Mouse (Mus musculus) ES-E14 (cell line): ENCODE data around the gene Plcg2. TPM values are rescaled to one million over a fixed set of nuclear protein-coding genes. Genes with fewer than 3 reads are reported as not detected.

ENCODE experiments used
- DNase-seq: peaks from one replicate; pipeline ENCODE4 v3.0.0-alpha.2; 2013; ENCODE audit warnings: low read depth, low spot score
- H3K27ac ChIP-seq: 2 replicates; pipeline ENCODE4 v1.5.1; 2012; ENCODE audit warnings: low read depth, mild to moderate bottlenecking, low read length, moderate library complexity, mixed read lengths; ENCODE audit not compliant: poor library complexity, insufficient read depth, severe bottlenecking
- H3K36me3 ChIP-seq: 2 replicates; pipeline ENCODE4 v1.6.1; 2012; ENCODE audit warnings: mild to moderate bottlenecking, low read length, moderate library complexity, mixed read lengths; ENCODE audit not compliant: control insufficient read depth, poor library complexity, insufficient read depth, severe bottlenecking
- H3K4me1 ChIP-seq, 2 experiments: fragments of 150-350 bp in 1 of 2; sonication (generic) in 1 of 2; 2 replicates each; pipeline ENCODE4 v1.6.1; 2012; ENCODE audit warnings: low read length in 2 of 2, mild to moderate bottlenecking in 1 of 2, mixed read lengths in 1 of 2; ENCODE audit not compliant: control insufficient read depth in 2 of 2, insufficient read depth in 2 of 2, poor library complexity in 1 of 2
- H3K4me3 ChIP-seq, 2 experiments: fragments of 150-350 bp in 1 of 2; sonication (generic) in 1 of 2; 2 replicates each; pipeline ENCODE4 v1.5.1; 2012; ENCODE audit warnings: low read length in 2 of 2, low read depth in 1 of 2, mild to moderate bottlenecking in 1 of 2, mixed read lengths in 1 of 2; ENCODE audit not compliant: insufficient read depth in 1 of 2, poor library complexity in 1 of 2, severe bottlenecking in 1 of 2
- H3K9ac ChIP-seq: 2 replicates; pipeline ENCODE4 v1.6.1; 2012; ENCODE audit warnings: low read depth, mild to moderate bottlenecking, low read length, mixed read lengths; ENCODE audit not compliant: poor library complexity, insufficient read depth, severe bottlenecking
- H3K9me3 ChIP-seq: fragments of 150-350 bp; sonication (generic); 2 replicates; pipeline ENCODE4 v1.6.1; 2012; ENCODE audit warnings: low read depth, mild to moderate bottlenecking, low read length; ENCODE audit not compliant: control insufficient read depth, insufficient read depth
- CHD2 ChIP-seq: IDR thresholded peaks from 2 replicates; pipeline ENCODE4 v1.6.1; 2014; ENCODE audit warnings: mild to moderate bottlenecking, low read depth, low read length, inconsistent platforms
- HCFC1 ChIP-seq: IDR thresholded peaks from 2 replicates; pipeline ENCODE4 v1.6.1; 2012; ENCODE audit warnings: low read length, inconsistent platforms, borderline replicate concordance; ENCODE audit not compliant: insufficient read depth
- MAFK ChIP-seq: IDR thresholded peaks from 2 replicates; pipeline ENCODE4 v1.6.1; 2014; ENCODE audit warnings: mild to moderate bottlenecking, low read depth, low read length, inconsistent platforms; ENCODE audit not compliant: insufficient read depth
- ZC3H11A ChIP-seq: IDR thresholded peaks from 2 replicates; pipeline ENCODE4 v1.6.1; 2012; ENCODE audit warnings: low read depth, mild to moderate bottlenecking, inconsistent platforms, low read length, borderline replicate concordance
- ZNF384 ChIP-seq: IDR thresholded peaks from 2 replicates; pipeline ENCODE4 v1.6.1; 2012; ENCODE audit warnings: low read depth, low read length, inconsistent platforms
- in situ Hi-C, 2 experiments: fragments of 600-800 bp; cut with MboI; formaldehyde crosslinking; loops; one replicate each; pipeline ENCODE4 v1.15.1; 2025; ENCODE audit warnings: low sequenced_read_pairs in 2 of 2, inconsistent platforms in 1 of 2; ENCODE audit not compliant: unreplicated experiment in 2 of 2
- total RNA-seq: library from RNA; depleted of rRNA; stranded (reverse); fragments of 300-350 nt; gene quantifications from 2 replicates; pipeline ENCODE4 v1.2.3, GENCODE M21; 2012

Plcg2 gene
- total RNA-seq, 1 experiment = 32.4 TPM

- Histone ChIP-seq H3K4me1 (no peaks in the 10 kb centered on the region), H3K27ac (no peak overlapping the region), H3K9ac (no peak overlapping the region), H3K36me3 (no peaks in the 10 kb centered on the region), H3K9me3 (no peaks in the 10 kb centered on the region), H3K4me3 (no peak overlapping the region)
- DNase-seq = no peak
- TF ChIP-seq ZC3H11A (no peak), HCFC1 (no peak), CHD2 (no peak)
- in situ Hi-C loops = loop anchor here in 1 of 2 experiments (10.0 kb wide), 1 partner anchor 253 kb away; no protein-coding TSS in a partner anchor
Observed at GRCm38 (mm10) chr8:117478082-117478481, 20.0 kb upstream of the Plcg2 start.

- no peak overlapping the region for H3K4me3 ChIP-seq
- TF ChIP-seq MAFK (peak; percentile 70), HCFC1 (no peak)
- no peak overlapping the region for H3K27ac ChIP-seq
- no peak overlapping the region for H3K9ac ChIP-seq
- in situ Hi-C loops = loop anchor here in 1 of 2 experiments (10.0 kb wide), 1 partner anchor 255 kb away; no protein-coding TSS in a partner anchor
- H3K36me3 ChIP-seq = no peaks in the 10 kb centered on the region
- no peaks in the 10 kb centered on the region for H3K4me1 ChIP-seq
- DNase-seq = no peak
- H3K9me3 ChIP-seq = no peaks in the 10 kb centered on the region
Observed at GRCm38 (mm10) chr8:117479996-117480395, 18.1 kb upstream of the Plcg2 start.

- Histone ChIP-seq H3K9me3 (no peaks in the 10 kb centered on the region), H3K36me3 (no peaks in the 10 kb centered on the region), H3K4me1 (no peaks in the 10 kb centered on the region), H3K4me3 (no peak overlapping the region), H3K9ac (no peak overlapping the region), H3K27ac (no peak overlapping the region)
- in situ Hi-C loops = no loop called here
- DNase-seq = no peak
- TF ChIP-seq CHD2 = no peak
- no peak for TF ChIP-seq ZC3H11A
- TF ChIP-seq HCFC1 = peak; percentile 96
- no peak for TF ChIP-seq MAFK
- TF ChIP-seq ZNF384 = no peak
Observed at GRCm38 (mm10) chr8:117480516-117480915, 17.6 kb upstream of the Plcg2 start.

- in situ Hi-C loops = no loop called here
- Histone ChIP-seq H3K4me1 (no peaks in the 10 kb centered on the region), H3K36me3 (no peaks in the 10 kb centered on the region), H3K9ac (no peak overlapping the region), H3K4me3 (no peak overlapping the region), H3K9me3 (no peaks in the 10 kb centered on the region), H3K27ac (no peak overlapping the region)
- TF ChIP-seq ZC3H11A (no peak), HCFC1 (no peak), CHD2 (no peak), MAFK (no peak), ZNF384 (no peak)
- DNase-seq = no peak
Observed at GRCm38 (mm10) chr8:117481830-117482229, 16.3 kb upstream of the Plcg2 start.

GRCm38 (mm10) chr8:117484731-117485130 is 13.4 kb upstream of the Plcg2 start:
- in situ Hi-C loops = no loop called here
- H3K27ac ChIP-seq = no peak overlapping the region
- no peak for DNase-seq
- no peak overlapping the region for H3K9ac ChIP-seq
- no peaks in the 10 kb centered on the region for H3K36me3 ChIP-seq
- H3K4me3 ChIP-seq = no peak overlapping the region
- TF ChIP-seq HCFC1 = no peak
- no peak for TF ChIP-seq ZNF384
- no peak for TF ChIP-seq CHD2
- no peak for TF ChIP-seq MAFK
- no peak for TF ChIP-seq ZC3H11A
- H3K4me1 ChIP-seq = no peaks in the 10 kb centered on the region
- H3K9me3 ChIP-seq = no peaks in the 10 kb centered on the region
